Mouse (Mus musculus) heart, adult 2 months (tissue): ENCODE data around the gene Fos. TPM values are rescaled to one million over a fixed set of nuclear protein-coding genes. Genes with fewer than 3 reads are reported as not detected.

Experiments used
- DNase-seq, 2 experiments: peaks; one replicate each; pipeline ENCODE4 v3.0.0; 2021
- H3K27ac ChIP-seq: fragments of 200-600 bp; 2 replicates; pipeline ENCODE4 v1.8.1; 2022
- H3K27me3 ChIP-seq: fragments of 200-500 bp; 2 replicates; pipeline ENCODE4 v1.6.1; 2012; ENCODE audit warnings: mild to moderate bottlenecking, low read length, inconsistent platforms, mixed read lengths; ENCODE audit not compliant: control insufficient read depth, insufficient read depth
- H3K36me3 ChIP-seq: fragments of 200-500 bp; 2 replicates; pipeline ENCODE4 v1.6.1; 2012; ENCODE audit warnings: low read length, inconsistent platforms; ENCODE audit not compliant: control insufficient read depth, insufficient read depth
- H3K4me1 ChIP-seq: fragments of 200-500 bp; 2 replicates; pipeline ENCODE4 v1.6.1; 2011; ENCODE audit warnings: low read length; ENCODE audit not compliant: control insufficient read depth, insufficient read depth
- H3K4me3 ChIP-seq: fragments of 200-600 bp; 2 replicates; pipeline ENCODE4 v1.8.1; 2022
- H3K79me2 ChIP-seq: fragments of 200-500 bp; replicated peaks from 2 replicates; pipeline ENCODE4 v1.6.1; 2012; ENCODE audit warnings: mild to moderate bottlenecking, inconsistent platforms, low read length, moderate library complexity, mixed read lengths; ENCODE audit not compliant: control insufficient read depth, insufficient read depth
- H3K9ac ChIP-seq: fragments of 200-500 bp; 2 replicates; pipeline ENCODE4 v1.6.1; 2012; ENCODE audit warnings: low read depth, mild to moderate bottlenecking, control low read depth, inconsistent platforms, low read length, mixed read lengths
- CTCF ChIP-seq: fragments of 200-600 bp; IDR thresholded peaks from 2 replicates; pipeline ENCODE4 v1.8.1; 2022; ENCODE audit warnings: antibody characterized with exemption, mild to moderate bottlenecking, moderate library complexity
- EP300 ChIP-seq: fragments of 200-500 bp; IDR thresholded peaks from 2 replicates; pipeline ENCODE4 v1.6.1; 2011; ENCODE audit warnings: low read depth, low read length, control low read depth; ENCODE audit not compliant: insufficient read depth
- POLR2A ChIP-seq: fragments of 200-500 bp; IDR thresholded peaks from 2 replicates; pipeline ENCODE4 v1.6.1; 2011; ENCODE audit warnings: mild to moderate bottlenecking, low read depth, low read length, control low read depth; ENCODE audit not compliant: insufficient read depth
- WGBS: fragments of 180-500 bp; shearing (Covaris S2); methylation state at CpG from one replicate; pipeline ENCODE4 v1.1.7; 2018; 5-methylcytosine and 5-hydroxymethylcytosine counted together
- intact Hi-C: fragments of 180-260 bp; cut with DNase I; formaldehyde crosslinking; loops from one replicate; pipeline ENCODE4 v1.15.1; 2025
- polyA plus RNA-seq: library from polyadenylated mRNA; depleted of rRNA; stranded (reverse); fragments of >200 nt; gene quantifications from 2 replicates; pipeline ENCODE4 v1.2.3, GENCODE M21; 2012
- total RNA-seq, 2 experiments: library from RNA; stranded (reverse); gene quantifications; 2 replicates each; pipeline ENCODE4 v1.2.3; 2021

The Fos gene
- total and polyA plus RNA-seq, 3 experiments, result 3.0 to 9.1 (median 5.7) TPM

GRCm38 (mm10) chr12:85464902-85465301 lies 8.8 kb upstream of the Fos start:
- DNase-seq, result no peak
- Histone ChIP-seq H3K4me1 (peaks cover 11% of the 10 kb centered on the region), H3K79me2 (no peaks in the 10 kb centered on the region), H3K27ac (no peak overlapping the region; the same call in 1 of the 2 replicates), H3K27me3 (no peaks in the 10 kb centered on the region), H3K36me3 (no peaks in the 10 kb centered on the region), H3K4me3 (no peak overlapping the region), H3K9ac (no peak overlapping the region)
- 21% methylated on average over 3 of the region's 3 CpGs for WGBS
- intact Hi-C loops, result no loop called here
- no peak for TF ChIP-seq POLR2A
- TF ChIP-seq EP300, result 0 out of 2 replicates have a peak, but pooled peaks have one; percentile 44

DNA sequence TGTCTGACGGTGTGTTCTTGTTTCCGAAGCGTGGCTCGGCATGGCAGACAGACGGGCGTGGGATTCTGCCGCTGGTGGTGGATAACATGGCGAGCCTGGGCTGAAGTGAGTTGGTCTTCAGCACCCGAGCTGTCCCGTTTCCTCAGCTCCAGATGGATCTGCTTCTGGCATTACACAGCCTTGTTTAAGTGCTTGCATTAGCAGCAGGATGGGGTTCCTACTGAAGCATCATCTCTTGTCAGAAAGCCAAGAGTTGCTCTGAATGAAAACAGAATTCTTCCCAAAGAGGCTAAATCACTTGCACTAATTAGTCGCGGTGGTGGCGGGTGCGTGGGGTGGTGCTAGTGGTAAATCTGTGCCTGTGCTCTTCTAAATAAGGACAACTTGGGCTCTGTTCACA lies 5.8 kb upstream of the Fos start:
- WGBS, result 79% methylated on average over 14 of the region's 14 CpGs

DNA sequence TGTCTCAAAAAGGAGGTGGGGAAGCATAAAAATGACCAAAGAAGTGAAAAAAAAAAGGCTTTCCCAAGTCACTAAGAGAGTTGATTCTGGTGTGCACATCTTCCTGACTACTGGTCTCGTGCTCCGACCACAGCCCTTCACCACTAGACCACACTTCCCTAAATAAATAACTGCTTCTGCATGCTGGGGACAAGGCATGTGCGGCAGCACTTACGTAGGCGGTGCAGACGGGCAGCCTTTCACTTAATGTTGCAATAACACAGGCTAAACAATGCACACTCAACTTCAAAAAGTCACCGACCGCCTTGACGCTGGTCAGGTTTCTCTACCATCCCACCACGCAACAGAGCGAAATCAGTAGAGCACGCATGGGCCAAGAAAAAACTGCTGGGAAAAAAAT lies 5.0 kb upstream of the Fos start:
- 63% methylated on average over 12 of the region's 12 CpGs for WGBS
- intact Hi-C loops, result no loop called here
- DNase-seq, result peak in 1 of 2 experiments; percentile 74

More for the DNA sequence above, 5.8 kb upstream of the Fos start:
- Histone ChIP-seq H3K79me2 (no peaks in the 10 kb centered on the region), H3K27ac (no peak overlapping the region), H3K36me3 (no peaks in the 10 kb centered on the region), H3K4me1 (peaks cover 5% of the 10 kb centered on the region), H3K27me3 (no peaks in the 10 kb centered on the region), H3K9ac (no peak overlapping the region), H3K4me3 (no peak overlapping the region)
- no peak for DNase-seq
- TF ChIP-seq CTCF (no peak), POLR2A (no peak), EP300 (no peak)
- intact Hi-C loops, result no loop called here

GRCm38 (mm10) chr12:85471920-85472655 lies 1.6 kb upstream of the Fos start:
- peak overlapping the region; percentile 100 for H3K27ac ChIP-seq
- no peaks in the 10 kb centered on the region for H3K27me3 ChIP-seq
- peak overlapping the region; percentile 63 for H3K9ac ChIP-seq
- under 1% methylated on average over 42 of the region's 42 CpGs for WGBS
- DNase-seq, result peak; percentile 89 to 94
- H3K36me3 ChIP-seq, result no peaks in the 10 kb centered on the region
- H3K4me3 ChIP-seq, result peak overlapping the region; percentile 78
- no peaks in the 10 kb centered on the region for H3K79me2 ChIP-seq
- TF ChIP-seq CTCF (peak; percentile 41), POLR2A (peak; percentile 58; the same call in 1 of the 2 replicates), EP300 (no peak)
- intact Hi-C loops, result loop anchor here (1.0 to 10.0 kb wide), 5 partner anchors 17 to 1023 kb away; no protein-coding TSS in a partner anchor
- peaks cover 7% of the 10 kb centered on the region for H3K4me1 ChIP-seq

More for the DNA sequence above, 5.0 kb upstream of the Fos start:
- Histone ChIP-seq H3K79me2 (no peaks in the 10 kb centered on the region), H3K27me3 (no peaks in the 10 kb centered on the region), H3K27ac (no peak overlapping the region), H3K36me3 (no peaks in the 10 kb centered on the region), H3K9ac (no peak overlapping the region), H3K4me1 (peaks cover 7% of the 10 kb centered on the region), H3K4me3 (no peak overlapping the region)
- TF ChIP-seq CTCF, result no peak
- TF ChIP-seq EP300, result peak; percentile 62; the same call in 1 of the 2 replicates

GRCm38 (mm10) chr12:85472656-85473410 lies 857 bp upstream of the Fos start:
- intact Hi-C loops, result loop anchor here (1.0 to 10.0 kb wide), 5 partner anchors 18 to 1022 kb away; no protein-coding TSS in a partner anchor
- 0 out of 2 replicates have a peak, but pooled peaks have one; percentile 6 for TF ChIP-seq EP300
- 0 out of 2 replicates have a peak, but pooled peaks have one; percentile 34 for TF ChIP-seq POLR2A
- 0 out of 2 replicates have a peak, but pooled peaks have one; percentile 13 for TF ChIP-seq CTCF
- Histone ChIP-seq H3K4me3 (peak overlapping the region; percentile 78), H3K27me3 (no peaks in the 10 kb centered on the region), H3K79me2 (no peaks in the 10 kb centered on the region), H3K9ac (peak overlapping the region; percentile 63), H3K36me3 (no peaks in the 10 kb centered on the region), H3K4me1 (peaks cover 7% of the 10 kb centered on the region), H3K27ac (peak overlapping the region; percentile 100)
- DNase-seq, result peak in 1 of 2 experiments; percentile 44
- under 1% methylated on average over 23 of the region's 23 CpGs for WGBS
